Mouse (Mus musculus) embryonic facial prominence, embryonic 11.5 days (tissue): ENCODE measurements around the gene Qser1. TPM values are rescaled to one million over a fixed set of nuclear protein-coding genes. Genes with fewer than 3 reads are reported as not detected.
"Not testable (repeated sequence)": the region's sequence is repeated elsewhere in the genome, so short reads cannot be mapped to it uniquely, and the experiment has no call there.

Experiments
- ATAC-seq: fragments of 200-750 bp; cut with Nextera tagmentation; replicated peaks from 2 replicates; pipeline ENCODE4 v1.8.0; 2017; ENCODE audit warnings: low read depth; ENCODE audit not compliant: insufficient number of reproducible peaks, low FRiP score, low TSS enrichment
- DNase-seq: peaks from one replicate; pipeline ENCODE4 v3.0.0-alpha.2; 2015; ENCODE audit warnings: low spot score
- H3K27ac ChIP-seq: fragments of 300-500 bp; sonication (generic); replicated peaks from 2 replicates; pipeline ENCODE4 v1.5.1; 2014; ENCODE audit warnings: mild to moderate bottlenecking, low read depth, low read length, control low read depth
- H3K27me3 ChIP-seq: fragments of 300-500 bp; sonication (generic); 2 replicates; pipeline ENCODE4 v1.6.1; 2014; ENCODE audit warnings: mild to moderate bottlenecking, low read length, moderate library complexity, mixed read lengths; ENCODE audit not compliant: control insufficient read depth, insufficient read depth
- H3K36me3 ChIP-seq: fragments of 300-500 bp; sonication (generic); replicated peaks from 2 replicates; pipeline ENCODE4 v1.6.1; 2014; ENCODE audit warnings: low read depth, mild to moderate bottlenecking, low read length, moderate library complexity, mixed read lengths; ENCODE audit not compliant: control insufficient read depth, insufficient read depth
- H3K4me1 ChIP-seq: fragments of 300-500 bp; sonication (generic); 2 replicates; pipeline ENCODE4 v1.6.1; 2014; ENCODE audit warnings: low read length, mixed read lengths; ENCODE audit not compliant: control insufficient read depth, insufficient read depth
- H3K4me2 ChIP-seq: fragments of 300-500 bp; sonication (generic); 2 replicates; pipeline ENCODE4 v1.6.1; 2014; ENCODE audit warnings: low read depth, mild to moderate bottlenecking, control low read depth, low read length, moderate library complexity
- H3K4me3 ChIP-seq: fragments of 300-500 bp; sonication (generic); 2 replicates; pipeline ENCODE4 v1.5.1; 2014; ENCODE audit warnings: low read depth, low read length, control low read depth
- H3K9ac ChIP-seq: fragments of 300-500 bp; sonication (generic); replicated peaks from 2 replicates; pipeline ENCODE4 v1.6.1; 2014; ENCODE audit warnings: mild to moderate bottlenecking, control low read depth, low read length
- H3K9me3 ChIP-seq: fragments of 300-500 bp; sonication (generic); replicated peaks from 2 replicates; pipeline ENCODE4 v1.6.1; 2016; ENCODE audit warnings: mild to moderate bottlenecking, low read length, inconsistent platforms, mixed read lengths; ENCODE audit not compliant: control insufficient read depth
- WGBS: fragments of 180-500 bp; shearing (Covaris S2); extraction: QIAGEN DNeasy Blood & Tissue Kit; methylation state at CpG from one replicate; pipeline ENCODE4 v1.1.7; 2014; 5-methylcytosine and 5-hydroxymethylcytosine counted together
- polyA plus RNA-seq: library from polyadenylated mRNA; unstranded; fragments of >200 nt; fragmentation: Nextera tagmentation; extraction: Ambion mirVana; gene quantifications from 2 replicates; pipeline ENCODE4 v1.2.1, GENCODE M21; 2014

The Qser1 gene
- polyA plus RNA-seq, 1 experiment from 2014 or later, result 18.8 TPM

DNA sequence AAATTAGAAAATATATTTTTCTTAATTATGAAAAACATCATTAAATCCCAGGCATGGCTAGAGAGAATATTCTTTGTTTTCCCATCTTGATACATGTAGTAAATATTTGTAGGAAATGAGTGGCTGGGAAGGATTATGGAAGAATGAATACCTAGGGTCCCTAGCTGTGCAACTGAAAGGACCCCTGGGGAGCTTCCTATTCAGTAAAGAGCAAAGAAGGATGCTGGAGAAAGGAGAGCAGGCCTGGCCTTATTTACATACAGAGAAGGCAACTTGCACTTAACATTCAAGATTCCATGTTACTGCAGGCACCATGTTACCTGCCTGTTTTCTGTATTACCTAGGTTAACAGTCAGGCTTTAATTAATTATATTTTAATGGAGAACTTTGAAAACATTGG lies 26.0 kb upstream of the Qser1 start:
- Histone ChIP-seq H3K36me3 (no peaks in the 10 kb centered on the region), H3K4me3 (no peak overlapping the region), H3K4me1 (no peaks in the 10 kb centered on the region; the same call in 1 of the 2 replicates), H3K4me2 (no peak overlapping the region), H3K9ac (no peak overlapping the region), H3K27me3 (no peaks in the 10 kb centered on the region), H3K9me3 (no peaks in the 10 kb centered on the region), H3K27ac (no peak overlapping the region)
- ATAC-seq, result no peak
- DNase-seq, result no peak

DNA sequence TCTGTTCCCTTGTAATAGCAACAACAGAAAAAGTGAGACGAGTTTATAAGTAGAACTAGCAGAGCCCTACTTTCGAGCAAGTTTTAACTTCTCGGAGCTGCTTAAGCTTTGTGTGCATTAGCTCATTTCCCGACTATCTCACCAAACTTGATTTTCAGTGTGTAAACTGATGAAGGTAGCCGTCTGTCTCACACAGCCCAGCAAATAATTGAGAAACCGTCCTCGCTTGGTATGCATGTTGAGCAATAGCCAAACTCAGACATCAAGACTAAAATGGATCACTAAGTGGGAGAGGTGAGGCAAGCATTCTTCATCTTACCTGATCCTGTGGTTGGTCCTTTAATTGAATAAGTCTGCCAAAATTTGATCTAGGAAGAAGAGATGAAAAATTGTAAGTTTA lies 25.2 kb upstream of the Qser1 start:
- H3K27me3 ChIP-seq, result no peaks in the 10 kb centered on the region
- H3K27ac ChIP-seq, result no peak overlapping the region
- H3K9me3 ChIP-seq, result no peaks in the 10 kb centered on the region
- H3K4me2 ChIP-seq, result no peak overlapping the region
- H3K9ac ChIP-seq, result no peak overlapping the region
- no peaks in the 10 kb centered on the region for H3K36me3 ChIP-seq
- ATAC-seq, result no peak
- no peak overlapping the region for H3K4me3 ChIP-seq
- no peak for DNase-seq
- no peaks in the 10 kb centered on the region for H3K4me1 ChIP-seq
- 84% methylated on average over 7 of the region's 7 CpGs for WGBS

DNA sequence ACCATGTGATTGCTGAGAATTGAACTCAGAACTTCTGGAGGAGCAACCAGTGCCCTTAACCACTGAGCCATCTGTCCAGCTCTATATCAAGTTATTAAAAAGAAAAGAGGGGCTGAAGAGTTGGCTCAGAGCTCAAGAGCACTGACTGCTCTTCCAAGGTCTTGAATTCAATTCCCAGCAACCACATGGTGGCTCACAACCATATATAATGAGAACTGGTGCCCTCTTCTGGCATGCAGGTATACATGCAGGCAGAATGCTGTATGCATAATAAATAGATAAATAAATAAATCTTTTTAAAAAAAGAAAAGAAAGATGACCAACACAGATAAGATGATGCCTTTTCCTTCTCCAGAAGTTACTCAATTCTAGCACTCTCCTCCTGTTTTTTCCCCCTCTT lies 24.4 kb upstream of the Qser1 start:
- DNase-seq (no peak), ATAC-seq (no peak)
- no peaks in the 10 kb centered on the region for H3K4me1 ChIP-seq
- H3K36me3 ChIP-seq, result no peaks in the 10 kb centered on the region
- H3K9me3 ChIP-seq, result no peaks in the 10 kb centered on the region
- no peak overlapping the region for H3K27ac ChIP-seq
- H3K4me2 ChIP-seq, result no peak overlapping the region
- no peaks in the 10 kb centered on the region for H3K27me3 ChIP-seq
- H3K9ac ChIP-seq, result no peak overlapping the region
- no peak overlapping the region for H3K4me3 ChIP-seq

DNA sequence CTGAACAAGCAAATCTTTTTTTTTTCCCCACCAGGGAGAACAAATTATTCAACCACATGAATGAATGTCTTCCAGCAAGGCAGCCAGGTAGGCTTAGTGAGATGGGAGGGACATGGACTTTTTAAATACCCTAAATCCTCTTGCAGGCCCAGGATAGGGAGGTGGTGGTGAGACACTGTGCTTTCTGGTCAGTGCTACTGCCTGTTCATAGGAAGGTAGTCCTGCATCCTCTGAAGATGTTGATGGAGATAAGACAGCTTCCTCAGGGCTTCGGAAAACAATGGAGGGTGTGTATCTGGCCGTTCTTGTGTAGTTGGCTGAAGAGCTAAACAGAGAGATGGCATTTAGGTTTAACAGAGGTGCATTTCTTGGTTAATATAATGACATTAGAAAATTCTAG lies 15.9 kb upstream of the Qser1 start:
- 90% methylated on average over 2 of the region's 2 CpGs for WGBS
- ATAC-seq, result no peak
- H3K36me3 ChIP-seq, result no peaks in the 10 kb centered on the region

DNA sequence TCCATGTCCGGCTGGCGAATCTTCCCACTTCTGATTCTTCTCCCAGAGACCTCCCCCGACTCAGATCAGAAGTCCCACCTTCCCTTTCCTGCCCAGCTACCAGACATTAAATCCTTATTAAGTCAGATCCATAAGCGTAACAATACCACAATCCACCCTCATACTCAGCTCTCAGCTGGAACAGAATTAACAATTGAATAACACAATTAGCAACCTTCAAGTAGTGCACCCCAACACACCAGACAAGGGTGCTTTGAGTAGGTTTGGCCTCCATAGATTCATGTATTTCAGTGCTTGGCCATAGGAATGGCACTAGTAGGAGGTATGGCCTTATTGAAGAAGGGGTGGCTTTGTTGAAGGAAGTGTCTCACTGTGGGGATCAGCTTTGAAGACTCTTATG lies 9.6 kb upstream of the Qser1 start:
- H3K4me2 ChIP-seq, result no peak overlapping the region
- H3K36me3 ChIP-seq, result no peaks in the 10 kb centered on the region
- no peaks in the 10 kb centered on the region for H3K4me1 ChIP-seq
- DNase-seq (no peak), ATAC-seq (no peak)
- H3K9me3 ChIP-seq, result no peaks in the 10 kb centered on the region
- no peak overlapping the region for H3K9ac ChIP-seq
- no peaks in the 10 kb centered on the region for H3K27me3 ChIP-seq
- H3K27ac ChIP-seq, result no peak overlapping the region
- H3K4me3 ChIP-seq, result no peak overlapping the region
- 92% methylated on average over 4 of the region's 4 CpGs for WGBS

More for the DNA sequence above, 15.9 kb upstream of the Qser1 start:
- no peak overlapping the region for H3K9ac ChIP-seq
- H3K27me3 ChIP-seq, result no peaks in the 10 kb centered on the region
- no peak overlapping the region for H3K4me3 ChIP-seq
- H3K27ac ChIP-seq, result no peak overlapping the region
- no peaks in the 10 kb centered on the region for H3K4me1 ChIP-seq
- no peaks in the 10 kb centered on the region for H3K9me3 ChIP-seq
- no peak for DNase-seq
- H3K4me2 ChIP-seq, result no peak overlapping the region

DNA sequence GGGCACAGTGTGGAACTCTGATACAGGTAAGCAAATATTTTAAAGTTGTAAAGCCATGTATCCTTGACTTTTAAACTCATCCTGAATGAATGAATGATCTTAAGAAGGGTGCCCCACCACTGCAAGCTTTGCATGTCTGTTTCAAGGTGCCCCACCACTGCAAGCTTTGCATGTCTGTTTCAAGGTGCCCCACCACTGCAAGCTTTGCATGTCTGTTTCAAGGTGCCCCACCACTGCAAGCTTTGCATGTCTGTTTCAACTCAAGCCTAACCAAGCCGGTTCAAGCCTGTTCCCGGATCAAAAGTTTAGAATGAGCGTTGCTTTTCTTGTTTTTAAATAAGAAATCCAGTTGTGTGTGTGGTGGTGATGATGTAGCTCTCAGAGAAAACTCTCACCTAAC lies 2.2 kb upstream of the Qser1 start:
- not testable (repeated sequence) for ATAC-seq, H3K9ac ChIP-seq, H3K4me1 ChIP-seq, H3K4me2 ChIP-seq, H3K36me3 ChIP-seq, DNase-seq, H3K27ac ChIP-seq, H3K4me3 ChIP-seq, H3K9me3 ChIP-seq, H3K27me3 ChIP-seq
- 84% methylated on average over 3 of the region's 3 CpGs for WGBS

DNA sequence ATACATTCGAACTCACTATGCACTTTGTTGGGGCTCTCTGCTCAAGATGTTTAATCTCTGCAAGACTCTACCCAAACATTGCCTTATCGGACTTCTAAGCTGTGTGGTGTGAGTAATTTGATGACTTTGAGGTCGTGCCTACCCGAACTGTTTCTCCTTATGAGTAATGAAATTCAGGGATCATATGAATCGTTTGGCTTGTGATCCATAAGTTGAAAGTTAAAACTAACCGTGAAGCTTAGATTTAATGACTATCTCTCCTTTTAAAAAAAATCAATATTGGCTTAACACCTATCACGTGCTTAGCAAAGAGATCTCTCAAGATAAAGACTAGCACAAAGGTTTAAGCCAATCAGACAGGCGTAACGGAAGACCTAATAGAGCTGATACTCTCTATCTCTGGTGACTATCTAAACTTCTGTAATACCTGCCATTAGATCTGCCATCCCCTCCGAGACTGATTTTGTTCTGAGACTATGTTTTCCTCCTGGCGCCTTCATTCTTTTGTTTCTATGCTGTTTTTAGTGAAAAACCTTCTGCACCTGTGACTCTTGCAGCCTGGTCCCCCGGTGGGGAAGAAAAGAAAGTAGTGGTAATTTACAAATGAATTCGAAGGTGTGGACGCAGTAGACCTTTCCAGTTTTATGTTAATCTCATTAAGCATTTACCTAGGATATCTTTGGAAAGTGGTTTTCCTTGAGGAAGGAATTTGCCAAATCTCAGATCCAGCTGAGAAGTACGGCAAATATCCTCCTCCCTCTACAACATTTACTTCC lies 1.2 kb upstream of the Qser1 start:
- Histone ChIP-seq H3K36me3 (no peaks in the 10 kb centered on the region), H3K4me1 (no peaks in the 10 kb centered on the region), H3K9ac (peak overlapping the region; percentile 99), H3K27me3 (no peaks in the 10 kb centered on the region), H3K9me3 (no peaks in the 10 kb centered on the region), H3K4me2 (peak overlapping the region; percentile 84), H3K27ac (peak overlapping the region; percentile 99), H3K4me3 (peak overlapping the region; percentile 98)
- DNase-seq (peak; percentile 19), ATAC-seq (no peak)
- WGBS, result 3% methylated on average over 15 of the region's 15 CpGs

DNA sequence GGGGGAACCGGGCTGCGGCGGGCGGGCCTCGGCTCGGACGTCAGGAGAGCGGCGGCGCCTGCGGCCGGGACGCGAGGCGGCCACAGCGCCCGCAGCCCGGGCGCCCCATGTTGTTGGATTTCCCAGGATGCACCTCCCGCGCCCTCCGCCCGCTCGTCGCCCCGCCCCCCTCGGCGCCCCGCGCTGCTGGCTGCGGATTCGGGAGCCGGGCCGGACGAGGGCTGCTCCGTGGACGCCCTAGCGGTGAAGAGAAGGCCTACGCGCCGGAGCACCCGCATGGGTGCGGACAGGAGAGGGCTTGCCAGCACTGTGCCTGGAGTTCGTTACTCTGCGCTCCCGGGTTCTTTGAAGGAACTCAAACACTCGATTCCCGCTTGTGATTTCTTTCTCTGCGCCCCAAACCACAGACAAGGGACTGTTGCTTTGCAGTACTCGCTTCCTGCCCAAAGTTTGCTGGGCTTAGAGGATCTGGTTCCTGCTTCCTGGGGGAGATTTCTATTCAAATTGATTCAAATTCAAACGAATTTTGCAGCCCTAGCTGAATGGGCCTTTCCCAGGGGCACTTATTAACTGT lies 393 bp upstream of the Qser1 start:
- Histone ChIP-seq H3K4me2 (peak overlapping the region; percentile 84), H3K9me3 (no peaks in the 10 kb centered on the region), H3K27ac (peak overlapping the region; percentile 99), H3K4me1 (no peaks in the 10 kb centered on the region), H3K9ac (peak overlapping the region; percentile 99), H3K27me3 (no peaks in the 10 kb centered on the region), H3K36me3 (no peaks in the 10 kb centered on the region), H3K4me3 (peak overlapping the region; percentile 98)
- peak; percentile 94 for DNase-seq
- ATAC-seq, result peak; percentile 96
- WGBS, result 0% methylated on average over 44 of the region's 51 CpGs
